Mouse (Mus musculus): ENCODE data around the gene Sarnp.

Gene Sarnp

GRCm38 (mm10) chr10:128817033-128817432 lies at the start of gene Sarnp:
TSS of gene Sarnp (plus strand) at chr10:128817333.
- DNase-seq (ENCODE audit: low read depth) = no peak

- DNase-seq (ENCODE audit: low read depth) = no peak
These were observed 44.2 kb upstream of the Sarnp start for GRCm38 (mm10) chr10:128772895-128773294.

DNA sequence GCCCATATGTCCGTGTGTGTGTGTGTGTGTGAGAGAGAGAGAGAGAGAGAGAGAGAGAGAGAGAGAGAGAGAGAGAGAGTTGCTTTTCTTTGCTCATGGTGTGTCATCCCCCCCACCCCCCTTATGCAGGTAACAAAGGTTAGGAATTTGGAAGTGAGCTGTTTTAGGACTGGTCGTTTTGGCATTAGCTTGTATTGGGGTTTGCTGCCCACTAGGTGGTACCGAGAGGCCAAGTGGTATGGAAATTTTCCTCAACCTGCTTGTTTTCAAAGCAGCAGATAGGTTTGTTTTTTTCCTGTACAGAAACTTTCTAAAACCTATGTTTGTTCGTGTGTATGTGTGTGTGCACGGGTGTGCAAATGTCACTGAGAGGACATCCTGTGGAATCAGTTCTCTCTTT lies 43.4 kb upstream of the Sarnp start:
- DNase-seq (ENCODE audit: low read depth) = no peak

GRCm38 (mm10) chr10:128778441-128778840 lies 38.7 kb upstream of the Sarnp start:
- DNase-seq (ENCODE audit: low read depth) = no peak

DNA sequence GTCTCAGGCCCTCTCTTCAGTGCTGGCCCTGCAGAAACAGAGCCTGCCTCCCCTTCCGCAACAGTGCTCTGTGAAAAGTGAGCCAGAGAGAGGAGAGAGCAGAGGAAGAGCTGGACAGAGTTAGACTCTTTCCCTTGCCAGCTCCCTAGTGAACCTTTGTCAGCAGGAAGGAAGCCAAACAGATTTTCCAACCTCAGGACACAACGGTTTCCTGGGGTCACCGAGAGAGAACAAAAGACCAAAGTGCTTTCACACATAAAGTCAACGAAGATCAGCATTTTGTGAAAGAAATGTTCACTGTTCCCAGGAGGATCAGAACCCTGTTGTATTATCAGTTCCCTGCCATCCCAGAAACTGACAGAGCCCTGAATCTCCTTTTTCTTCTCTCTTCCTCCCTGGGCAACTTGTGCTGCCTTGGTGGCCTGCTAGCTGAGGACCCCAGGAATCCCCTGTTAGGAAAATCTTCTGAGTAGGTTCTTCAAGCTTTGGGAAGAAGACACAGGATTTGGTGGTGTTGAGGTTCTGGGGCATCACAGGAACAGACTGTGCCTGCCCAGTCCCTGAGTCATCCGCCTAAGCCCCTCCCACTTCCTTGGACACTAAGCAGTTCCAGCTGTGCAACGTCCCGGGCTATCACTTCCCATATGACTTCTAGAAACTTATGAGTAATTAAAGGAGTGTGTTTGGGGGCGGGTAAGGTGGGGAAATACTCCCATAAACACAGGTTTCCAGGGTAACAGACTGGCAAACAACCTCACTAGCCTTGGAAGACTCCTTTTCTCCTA lies 37.9 kb upstream of the Sarnp start:
- DNase-seq (ENCODE audit: low read depth) = peak; percentile 85

DNA sequence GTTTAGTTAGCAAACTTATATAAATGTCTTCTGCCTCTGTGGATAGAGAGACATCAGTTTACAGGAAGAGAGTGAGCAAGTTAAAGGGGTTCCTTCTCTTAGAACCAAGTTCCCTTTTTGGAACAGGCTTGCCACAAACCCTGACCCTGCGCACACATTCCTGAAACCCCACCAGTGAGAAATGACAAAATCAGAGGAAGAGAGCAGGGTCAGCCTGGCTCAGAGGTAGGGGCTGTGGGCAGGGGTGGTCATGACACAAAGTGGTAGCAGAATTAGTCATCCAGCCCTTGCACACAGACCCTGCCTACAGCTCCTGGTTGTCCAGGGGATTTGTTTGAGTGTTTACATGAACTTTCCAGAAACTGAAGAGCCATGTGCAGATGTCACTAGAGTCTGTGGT lies 36.9 kb upstream of the Sarnp start:
- no peak for DNase-seq (ENCODE audit: low read depth)

- no peak for DNase-seq (ENCODE audit: low read depth)
These were observed 26.6 kb upstream of the Sarnp start, which contains the start of gene Mmp19 for GRCm38 (mm10) chr10:128790398-128791124. TSS of gene Mmp19 (plus strand) at chr10:128790910.

- no peak for DNase-seq (ENCODE audit: low read depth)
These were observed 25.1 kb upstream of the Sarnp start for GRCm38 (mm10) chr10:128792041-128792440.

DNA sequence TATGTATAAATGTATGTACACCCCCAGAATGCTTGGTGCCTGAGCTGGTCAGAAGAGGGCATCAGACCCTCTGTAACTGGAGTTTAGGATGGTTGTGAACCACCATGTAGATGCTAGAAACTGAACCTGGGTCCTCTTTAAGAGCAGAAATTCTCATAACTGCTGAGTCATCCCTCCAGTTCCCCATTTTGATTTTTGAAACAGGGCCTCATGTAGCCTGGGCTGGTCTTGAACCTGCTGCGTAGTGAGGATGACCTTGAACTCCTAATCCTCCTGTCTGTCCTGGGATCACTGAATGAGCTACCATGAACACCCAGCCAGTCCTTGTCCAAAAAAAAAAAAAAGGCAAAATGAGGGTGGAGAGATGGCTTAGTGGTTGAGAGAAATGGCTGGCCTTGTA lies 23.9 kb upstream of the Sarnp start:
- no peak for DNase-seq (ENCODE audit: low read depth)

GRCm38 (mm10) chr10:128794391-128794790 lies 22.7 kb upstream of the Sarnp start:
- DNase-seq (ENCODE audit: low read depth) = no peak

- no peak for DNase-seq (ENCODE audit: low read depth)
These were observed 21.6 kb upstream of the Sarnp start for GRCm38 (mm10) chr10:128795581-128795980.

DNA sequence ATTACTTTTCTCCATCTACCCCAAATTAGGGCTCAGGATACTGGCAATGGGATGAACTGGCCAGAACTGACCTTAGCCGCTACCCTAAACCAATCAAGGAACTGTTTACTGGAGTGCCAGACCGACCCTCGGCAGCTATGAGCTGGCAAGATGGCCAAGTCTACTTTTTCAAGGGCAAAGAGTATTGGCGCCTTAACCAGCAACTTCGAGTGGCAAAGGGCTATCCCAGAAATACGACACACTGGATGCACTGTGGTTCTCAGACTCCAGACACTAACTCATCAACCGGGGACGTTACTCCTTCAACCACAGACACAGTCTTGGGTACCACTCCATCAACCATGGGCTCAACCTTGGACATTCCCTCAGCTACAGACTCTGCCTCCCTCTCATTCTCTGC lies 18.5 kb upstream of the Sarnp start:
- DNase-seq (ENCODE audit: low read depth) = no peak

DNA sequence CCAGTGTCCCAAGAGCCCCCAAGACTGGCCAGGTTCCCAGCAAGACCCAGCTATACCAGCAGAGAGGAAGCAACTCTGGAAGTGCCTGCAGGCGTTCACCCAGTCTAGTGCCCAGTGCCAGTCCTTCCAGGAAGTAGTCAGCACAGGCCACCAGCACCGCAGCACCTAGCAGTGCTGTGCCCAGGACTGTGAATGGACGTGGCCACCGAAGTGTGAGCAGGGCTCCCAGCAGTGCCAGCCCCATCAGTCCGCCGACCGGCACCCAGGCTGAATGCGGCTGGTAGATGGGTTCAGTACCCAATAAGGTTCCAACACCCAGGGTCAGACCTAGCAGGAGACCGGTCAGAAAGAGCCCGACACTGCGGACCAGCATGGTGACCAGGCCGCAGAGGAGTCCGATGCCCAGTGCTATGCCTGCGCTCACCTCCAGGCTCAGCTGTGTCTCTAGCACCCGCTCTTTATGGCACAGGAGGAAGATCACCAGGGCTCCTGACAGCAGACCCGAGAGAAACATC lies 15.1 kb upstream of the Sarnp start:
- no peak for DNase-seq (ENCODE audit: low read depth)

DNA sequence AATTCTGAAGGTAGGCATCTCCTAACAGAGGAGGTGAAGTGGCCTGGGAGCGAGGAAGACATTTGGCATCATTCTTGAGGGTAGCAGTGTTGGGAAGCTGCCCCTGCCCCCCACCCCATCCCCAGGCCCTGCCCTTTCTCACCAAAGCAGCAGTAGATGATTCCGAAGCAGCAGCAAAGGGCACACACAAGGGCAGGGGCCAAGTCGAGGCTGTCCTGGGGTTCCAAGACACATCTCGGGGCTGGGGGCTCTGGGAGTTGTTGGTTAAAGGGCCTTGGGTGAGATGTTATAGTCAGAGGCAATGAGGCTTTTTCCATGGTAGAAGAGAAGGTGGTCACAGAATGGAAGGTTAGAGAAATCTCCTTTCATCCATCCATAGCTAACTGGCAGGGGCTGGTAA lies 14.2 kb upstream of the Sarnp start:
- no peak for DNase-seq (ENCODE audit: low read depth)

GRCm38 (mm10) chr10:128803361-128803760 lies 13.8 kb upstream of the Sarnp start:
- no peak for DNase-seq (ENCODE audit: low read depth)

DNA sequence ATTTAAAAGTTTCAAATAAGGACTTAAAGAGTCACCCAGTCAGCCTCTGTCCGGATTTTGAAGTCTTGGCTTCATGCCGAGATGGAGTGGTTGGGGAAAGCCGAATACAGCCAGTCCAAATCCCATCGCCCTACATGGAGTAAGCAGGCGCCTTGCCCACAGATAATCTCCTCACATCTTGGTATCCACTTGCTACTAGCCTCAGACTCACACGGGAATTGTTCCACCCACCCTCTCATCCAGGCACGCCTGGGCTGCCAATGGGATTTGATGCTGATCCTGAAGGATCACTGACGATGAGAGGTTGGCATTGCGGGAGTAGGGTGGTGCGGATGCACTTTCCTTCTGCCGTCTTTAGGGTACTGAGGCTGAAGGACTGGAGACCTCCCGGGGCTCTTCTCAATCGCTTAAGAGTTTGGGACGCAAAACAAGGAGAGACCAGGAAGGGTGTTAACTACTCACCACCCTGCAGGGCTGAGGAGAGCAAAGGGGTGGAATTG lies 13.3 kb upstream of the Sarnp start, which contains the start of gene Dnajc14:
Dnajc14 (plus strand) TSS at position 292 of the 500 bp plus-strand sequence.
- DNase-seq (ENCODE audit: low read depth) = no peak

GRCm38 (mm10) chr10:128804271-128805091 lies 12.7 kb upstream of the Sarnp start, which contains the start of gene Tmem198b:
TSS of gene Tmem198b (minus strand) at chr10:128804370.
- peak; percentile 63 for DNase-seq (ENCODE audit: low read depth)

DNA sequence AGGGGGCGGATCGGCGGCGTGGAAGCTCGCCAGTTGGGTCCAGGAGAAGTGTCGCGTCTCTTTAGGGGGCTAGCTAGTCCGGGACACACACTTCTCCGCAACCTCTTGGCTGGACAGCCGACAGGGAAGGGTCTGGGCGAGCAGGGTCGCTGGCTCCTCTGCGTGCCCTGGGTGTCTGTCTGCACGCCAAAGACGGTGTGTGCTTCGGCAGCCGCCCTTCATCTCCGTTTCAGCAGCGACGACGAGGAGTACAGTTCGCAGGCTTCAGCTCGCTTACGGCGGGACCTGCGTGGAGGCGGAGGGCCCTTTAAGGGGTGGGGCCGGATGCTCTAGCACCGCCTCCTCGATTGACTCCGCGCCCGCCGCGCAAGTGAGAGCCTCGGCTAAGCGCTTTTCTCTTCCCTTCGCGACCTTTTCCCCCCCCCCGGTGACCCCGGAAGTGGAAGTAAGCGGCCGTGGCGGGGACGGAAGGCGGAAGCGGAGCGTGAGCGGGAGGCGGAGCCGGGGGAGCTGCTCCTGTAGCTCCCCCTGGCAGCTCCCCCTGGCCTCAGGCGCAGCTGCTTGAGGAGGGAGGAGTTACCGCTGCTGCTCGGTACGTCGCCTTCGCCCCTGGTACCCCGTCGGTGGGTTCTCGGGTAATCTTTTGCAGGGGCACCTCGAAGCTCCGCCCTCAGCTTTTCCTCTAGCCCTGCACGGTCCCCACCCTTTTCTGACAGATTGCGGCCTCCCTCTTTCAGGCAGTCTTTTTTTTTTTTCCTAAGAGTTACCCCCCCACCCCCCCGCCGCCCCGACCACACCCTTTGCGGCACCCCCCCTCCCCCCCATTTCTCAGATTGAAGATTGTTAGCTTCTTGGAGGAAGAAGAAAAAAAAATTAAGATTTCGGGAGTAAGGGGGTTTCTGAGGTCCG lies 11.8 kb upstream of the Sarnp start:
- DNase-seq (ENCODE audit: low read depth) = peak; percentile 96

DNA sequence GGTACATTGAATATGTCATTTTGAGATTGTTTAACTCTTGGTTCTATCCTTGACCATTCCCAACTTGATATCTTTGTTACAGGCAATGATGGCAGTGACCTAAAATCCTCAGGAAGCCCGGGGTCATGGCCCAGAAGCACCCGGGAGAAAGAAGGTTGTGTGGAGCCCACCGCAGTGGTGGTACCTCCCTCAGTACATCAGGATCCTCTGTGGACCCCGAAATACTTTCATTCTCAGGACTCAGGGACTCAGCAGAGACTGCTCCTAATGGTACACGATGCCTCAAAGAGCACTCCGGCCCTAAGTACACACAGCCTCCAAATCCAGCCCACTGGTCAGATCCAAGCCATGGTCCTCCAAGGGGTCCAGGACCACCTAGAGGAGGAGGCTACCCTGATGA lies 11.0 kb upstream of the Sarnp start:
- DNase-seq (ENCODE audit: low read depth) = no peak

- DNase-seq (ENCODE audit: low read depth) = no peak
These were observed 10.1 kb upstream of the Sarnp start for GRCm38 (mm10) chr10:128807018-128807417.

DNA sequence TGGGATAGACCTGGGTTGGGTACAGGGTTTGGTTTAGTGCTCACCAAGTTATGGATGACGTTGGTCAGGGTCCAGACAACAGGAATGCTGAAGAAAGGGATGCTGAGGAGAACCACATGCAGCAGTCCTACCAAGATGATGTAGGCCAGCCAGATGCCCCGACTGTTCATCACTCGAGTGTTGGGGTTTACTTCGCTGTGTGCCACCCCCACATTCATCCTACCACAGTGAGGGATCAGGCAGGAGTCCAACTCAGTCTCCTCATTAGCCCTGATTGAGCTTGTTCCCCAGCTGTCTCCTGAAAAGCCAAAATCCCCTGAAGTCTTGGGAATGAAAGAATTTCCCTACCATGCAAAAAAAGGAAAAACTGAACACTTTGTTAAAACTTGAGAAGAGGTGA lies 3.1 kb downstream of the Sarnp start:
- no peak for DNase-seq (ENCODE audit: low read depth)
